Mouse (Mus musculus) ovary, adult 2 months (tissue): ENCODE data around the gene 2700097O09Rik. TPM values are rescaled to one million over a fixed set of nuclear protein-coding genes. Genes with fewer than 3 reads are reported as not detected.

Source experiments
- polyA plus RNA-seq: library from polyadenylated mRNA; depleted of rRNA; stranded (reverse); fragments of >200 nt; gene quantifications from 2 replicates; pipeline ENCODE4 v1.2.3, GENCODE M21; 2012; rRNA removed

2700097O09Rik gene
- 3.9 and 5.0 TPM in 2 replicates for polyA plus RNA-seq

GRCm38 (mm10) chr12:55079726-55080600 is at the start of gene 2700097O09Rik, which contains the start of gene Srp54a:
TSS of gene 2700097O09Rik (minus strand) at chr12:55080110.
TSS of gene Srp54a (plus strand) at chr12:55080262.

GRCm38 (mm10) chr12:55124242-55124641 is 44.3 kb upstream of the 2700097O09Rik start, which contains the start of gene Fam177a:
TSS of gene Fam177a (plus strand) at chr12:55124469.

GRCm38 (mm10) chr12:55013626-55014398 is 66.1 kb downstream of the 2700097O09Rik start, which contains the start of gene Baz1a:
TSS of gene Baz1a (minus strand) at chr12:55014348.

Other genes starting within 250 kb of the 2700097O09Rik start
- gene Cfl2, start 217.2 kb downstream of the 2700097O09Rik start, polyA plus RNA-seq, result 4.5 and 4.6 TPM in 2 replicates
- gene Gm20403, start 93.6 kb downstream of the 2700097O09Rik start, polyA plus RNA-seq, result not detected in 2 replicates
- 2.2 and 3.3 TPM in 2 replicates for gene Baz1a, start 65.8 kb downstream of the 2700097O09Rik start, polyA plus RNA-seq
- gene Srp54a, start 152 bp upstream of the 2700097O09Rik start, polyA plus RNA-seq, result 17.1 and 25.0 TPM in 2 replicates
- 3.4 and 6.5 TPM in 2 replicates for gene Fam177a, start 44.4 kb upstream of the 2700097O09Rik start, polyA plus RNA-seq
- gene Srp54b, start 75.0 kb upstream of the 2700097O09Rik start, polyA plus RNA-seq, result 16.8 and 41.4 TPM in 2 replicates
- gene 1700047I17Rik2, start 119.5 kb upstream of the 2700097O09Rik start, polyA plus RNA-seq, result not detected in 2 replicates
- 3.0 and 5.1 TPM in 2 replicates for gene Srp54c, start 150.1 kb upstream of the 2700097O09Rik start, polyA plus RNA-seq
- gene 1110008L16Rik, start 219.5 kb upstream of the 2700097O09Rik start, polyA plus RNA-seq, result 5.0 and 6.0 TPM in 2 replicates
- 1.1 TPM in 2 replicates for gene Ppp2r3c, start 222.9 kb upstream of the 2700097O09Rik start, polyA plus RNA-seq